Mouse (Mus musculus): ENCODE results near the gene Snx7. TPM values are rescaled to one million over a fixed set of nuclear protein-coding genes. Genes with fewer than 3 reads are reported as not detected.

Gene Snx7
- polyA plus RNA-seq, 1 experiment from 2014 or later, result 40.1 TPM

- H3K27me3 ChIP-seq (ENCODE audit: insufficient read depth, poor library complexity, severe bottlenecking), result no peaks in the 10 kb centered on the region
- no peak for DNase-seq (ENCODE audit: low spot score)
- H3K36me3 ChIP-seq, result no peaks in the 10 kb centered on the region
- no peaks in the 10 kb centered on the region for H3K9me3 ChIP-seq
- no peak overlapping the region for H3K4me3 ChIP-seq
- WGBS, result 84% methylated on average over 3 of the region's 3 CpGs
- no peak overlapping the region for H3K27ac ChIP-seq
- H3K4me1 ChIP-seq, result no peaks in the 10 kb centered on the region
These were observed 16.7 kb downstream of the Snx7 start for GRCm38 (mm10) chr3:117852054-117852361.

- Histone ChIP-seq H3K4me3 (no peak overlapping the region), H3K27ac (no peak overlapping the region), H3K36me3 (no peaks in the 10 kb centered on the region), H3K4me1 (no peaks in the 10 kb centered on the region), H3K27me3 (ENCODE audit: insufficient read depth, poor library complexity, severe bottlenecking) (no peaks in the 10 kb centered on the region), H3K9me3 (no peaks in the 10 kb centered on the region)
- no peak for DNase-seq (ENCODE audit: low spot score)
- 94% methylated on average over 18 of the region's 18 CpGs for WGBS
These were observed 17.3 kb downstream of the Snx7 start for GRCm38 (mm10) chr3:117851278-117852053.

GRCm38 (mm10) chr3:117848866-117849265 lies 19.9 kb downstream of the Snx7 start:
- no peak overlapping the region for H3K4me3 ChIP-seq
- H3K27me3 ChIP-seq (ENCODE audit: insufficient read depth, poor library complexity, severe bottlenecking), result no peaks in the 10 kb centered on the region
- WGBS, result 86% methylated on average over 6 of the region's 6 CpGs
- H3K36me3 ChIP-seq, result no peaks in the 10 kb centered on the region
- no peak overlapping the region for H3K27ac ChIP-seq
- H3K4me1 ChIP-seq, result no peaks in the 10 kb centered on the region
- H3K9me3 ChIP-seq, result no peaks in the 10 kb centered on the region
- DNase-seq (ENCODE audit: low spot score), result no peak

- Histone ChIP-seq H3K27ac (no peak overlapping the region), H3K36me3 (no peaks in the 10 kb centered on the region), H3K4me1 (no peaks in the 10 kb centered on the region), H3K9me3 (no peaks in the 10 kb centered on the region), H3K27me3 (ENCODE audit: insufficient read depth, poor library complexity, severe bottlenecking) (no peaks in the 10 kb centered on the region), H3K4me3 (no peak overlapping the region)
- no peak for DNase-seq (ENCODE audit: low spot score)
- 81% methylated on average over 1 of the region's 1 CpGs for WGBS
These were observed 26.1 kb downstream of the Snx7 start for GRCm38 (mm10) chr3:117842658-117843057.

GRCm38 (mm10) chr3:117839867-117840545 lies 28.7 kb downstream of the Snx7 start:
- Histone ChIP-seq H3K9me3 (no peaks in the 10 kb centered on the region), H3K4me1 (no peaks in the 10 kb centered on the region), H3K27ac (no peak overlapping the region), H3K36me3 (peaks cover 11% of the 10 kb centered on the region), H3K27me3 (ENCODE audit: insufficient read depth, poor library complexity, severe bottlenecking) (no peaks in the 10 kb centered on the region), H3K4me3 (no peak overlapping the region)
- no peak for DNase-seq (ENCODE audit: low spot score)
- 78% methylated on average over 12 of the region's 12 CpGs for WGBS

GRCm38 (mm10) chr3:117838020-117838419 lies 30.7 kb downstream of the Snx7 start:
- H3K4me3 ChIP-seq, result no peak overlapping the region
- no peaks in the 10 kb centered on the region for H3K9me3 ChIP-seq
- peaks cover 11% of the 10 kb centered on the region for H3K36me3 ChIP-seq
- DNase-seq (ENCODE audit: low spot score), result no peak
- H3K4me1 ChIP-seq, result no peaks in the 10 kb centered on the region
- H3K27ac ChIP-seq, result no peak overlapping the region
- H3K27me3 ChIP-seq (ENCODE audit: insufficient read depth, poor library complexity, severe bottlenecking), result no peaks in the 10 kb centered on the region
- 69% methylated on average over 3 of the region's 3 CpGs for WGBS

- 88% methylated on average over 6 of the region's 6 CpGs for WGBS
- H3K36me3 ChIP-seq, result no peaks in the 10 kb centered on the region
- no peak for DNase-seq (ENCODE audit: low spot score)
These were observed 42.1 kb downstream of the Snx7 start for GRCm38 (mm10) chr3:117826486-117827200.

GRCm38 (mm10) chr3:117823218-117823617 lies 45.5 kb downstream of the Snx7 start:
- whole genome bisulfite sequencing, result 85% methylated on average over 3 of the region's 3 CpGs
- no peaks in the 10 kb centered on the region for H3K36me3 ChIP-seq
- no peak overlapping the region for H3K27ac ChIP-seq
- no peaks in the 10 kb centered on the region for H3K27me3 ChIP-seq (ENCODE audit: insufficient read depth, poor library complexity, severe bottlenecking)
- H3K4me1 ChIP-seq, result no peaks in the 10 kb centered on the region
- no peaks in the 10 kb centered on the region for H3K9me3 ChIP-seq
- no peak overlapping the region for H3K4me3 ChIP-seq
- no peak for DNase-seq (ENCODE audit: low spot score)

More at GRCm38 (mm10) chr3:117826486-117827200, 42.1 kb downstream of the Snx7 start:
- Histone ChIP-seq H3K4me3 (no peak overlapping the region), H3K27me3 (ENCODE audit: insufficient read depth, poor library complexity, severe bottlenecking) (no peaks in the 10 kb centered on the region), H3K9me3 (no peaks in the 10 kb centered on the region), H3K4me1 (no peaks in the 10 kb centered on the region), H3K27ac (no peak overlapping the region)

- WGBS, result 60% methylated on average over 1 of the region's 1 CpGs
- H3K27me3 ChIP-seq (ENCODE audit: insufficient read depth, poor library complexity, severe bottlenecking), result no peaks in the 10 kb centered on the region
- DNase-seq (ENCODE audit: low spot score), result no peak
- no peaks in the 10 kb centered on the region for H3K4me1 ChIP-seq
- no peak overlapping the region for H3K4me3 ChIP-seq
- H3K9me3 ChIP-seq, result no peaks in the 10 kb centered on the region
- H3K36me3 ChIP-seq, result no peaks in the 10 kb centered on the region
- no peak overlapping the region for H3K27ac ChIP-seq
These were observed 51.1 kb downstream of the Snx7 start for GRCm38 (mm10) chr3:117817635-117818034.

- Histone ChIP-seq H3K27me3 (ENCODE audit: insufficient read depth, poor library complexity, severe bottlenecking) (no peaks in the 10 kb centered on the region), H3K27ac (no peak overlapping the region), H3K36me3 (no peaks in the 10 kb centered on the region), H3K4me3 (no peak overlapping the region), H3K4me1 (no peaks in the 10 kb centered on the region), H3K9me3 (no peaks in the 10 kb centered on the region)
- no peak for DNase-seq (ENCODE audit: low spot score)
- WGBS, result 86% methylated on average over 2 of the region's 2 CpGs
These were observed 54.5 kb downstream of the Snx7 start for GRCm38 (mm10) chr3:117814218-117814617.

- H3K4me3 ChIP-seq, result no peak overlapping the region
- H3K9me3 ChIP-seq, result no peaks in the 10 kb centered on the region
- H3K4me1 ChIP-seq, result no peaks in the 10 kb centered on the region
- no peak overlapping the region for H3K27ac ChIP-seq
- no peak for DNase-seq (ENCODE audit: low spot score)
- H3K36me3 ChIP-seq, result no peaks in the 10 kb centered on the region
- WGBS, result 87% methylated on average over 4 of the region's 4 CpGs
- no peaks in the 10 kb centered on the region for H3K27me3 ChIP-seq (ENCODE audit: insufficient read depth, poor library complexity, severe bottlenecking)
These were observed 56.6 kb downstream of the Snx7 start for GRCm38 (mm10) chr3:117812135-117812534.

GRCm38 (mm10) chr3:117805782-117806181 lies 63.0 kb downstream of the Snx7 start:
- Histone ChIP-seq H3K27ac (no peak overlapping the region), H3K36me3 (0 out of 2 replicates have a peak, but pooled peaks cover 3% of the 10 kb centered on the region), H3K4me3 (no peak overlapping the region), H3K9me3 (no peaks in the 10 kb centered on the region), H3K4me1 (no peaks in the 10 kb centered on the region), H3K27me3 (ENCODE audit: insufficient read depth, poor library complexity, severe bottlenecking) (no peaks in the 10 kb centered on the region)
- DNase-seq (ENCODE audit: low spot score), result no peak
- WGBS, result 81% methylated on average over 6 of the region's 6 CpGs

GRCm38 (mm10) chr3:117794501-117794900 lies 74.2 kb downstream of the Snx7 start:
- Histone ChIP-seq H3K27me3 (ENCODE audit: insufficient read depth, poor library complexity, severe bottlenecking) (no peaks in the 10 kb centered on the region), H3K4me3 (no peak overlapping the region), H3K36me3 (peaks cover 2% of the 10 kb centered on the region; the same call in 1 of the 2 replicates), H3K4me1 (no peaks in the 10 kb centered on the region), H3K9me3 (no peaks in the 10 kb centered on the region), H3K27ac (no peak overlapping the region)
- no peak for DNase-seq (ENCODE audit: low spot score)
